Mouse (Mus musculus) gastrocnemius, postnatal 36 days (tissue): ENCODE measurements around the gene Kdelc2. TPM values are rescaled to one million over a fixed set of nuclear protein-coding genes. Genes with fewer than 3 reads are reported as not detected.

Experiments used
- DNase-seq, 2 experiments: peaks; one replicate each; pipeline ENCODE4 v3.0.0; 2022
- intact Hi-C: fragments of 180-260 bp; cut with DNase I; formaldehyde crosslinking; loops from one replicate; pipeline ENCODE4 v1.15.1; 2025
- total RNA-seq, 2 experiments: library from RNA; stranded (reverse); gene quantifications; 2 replicates each; pipeline ENCODE4 v1.2.3; 2021

The Kdelc2 gene
- total RNA-seq, 2 experiments from 2014 or later: 4.2 to 4.8 TPM

DNA sequence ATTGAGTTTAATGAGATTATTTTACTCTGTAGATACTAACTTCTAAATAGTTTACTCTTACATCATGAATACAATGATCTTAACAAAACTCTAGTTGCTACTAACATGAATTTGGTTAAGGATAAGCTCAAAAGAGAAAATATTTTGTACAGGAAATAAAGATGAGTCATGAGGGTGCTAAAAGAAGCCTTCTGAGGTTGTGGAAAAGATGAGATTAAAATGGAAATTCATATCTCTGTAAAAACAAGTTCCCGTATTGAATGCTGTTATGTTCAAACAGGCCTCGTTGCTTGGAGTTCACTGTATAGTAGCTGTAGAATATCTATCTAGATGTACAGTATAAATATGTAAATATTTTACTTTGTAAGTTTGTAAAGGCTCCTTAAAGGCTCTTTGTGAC, 3.2 kb upstream of the Kdelc2 start:
- intact Hi-C loops: no loop called here
- no peak for DNase-seq

DNA sequence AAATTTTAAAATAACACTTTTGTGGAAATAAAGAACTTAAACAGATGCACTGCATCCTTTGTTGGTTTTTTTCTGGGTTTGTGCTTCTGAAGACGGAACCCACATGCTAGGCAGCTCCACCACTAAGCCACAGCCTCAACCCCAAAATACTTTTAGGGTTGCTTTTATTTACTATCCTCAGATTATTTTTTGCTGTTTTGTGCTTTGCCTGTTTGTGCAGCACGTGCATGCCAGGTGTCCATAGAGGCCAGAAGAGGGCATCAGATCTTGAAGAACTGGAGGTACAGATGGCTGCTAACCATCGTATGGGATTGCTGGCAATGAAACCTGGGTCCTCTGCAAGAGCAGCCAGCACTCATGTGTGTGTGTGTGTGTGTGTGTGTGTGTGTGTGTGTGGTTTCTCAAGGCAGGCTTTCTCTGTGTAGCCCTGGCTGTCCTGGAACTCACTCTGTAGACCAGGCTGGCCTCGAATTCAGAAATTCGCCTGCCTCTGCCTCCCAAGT, 2.7 kb upstream of the Kdelc2 start:
- no peak for DNase-seq
- intact Hi-C loops: no loop called here

DNA sequence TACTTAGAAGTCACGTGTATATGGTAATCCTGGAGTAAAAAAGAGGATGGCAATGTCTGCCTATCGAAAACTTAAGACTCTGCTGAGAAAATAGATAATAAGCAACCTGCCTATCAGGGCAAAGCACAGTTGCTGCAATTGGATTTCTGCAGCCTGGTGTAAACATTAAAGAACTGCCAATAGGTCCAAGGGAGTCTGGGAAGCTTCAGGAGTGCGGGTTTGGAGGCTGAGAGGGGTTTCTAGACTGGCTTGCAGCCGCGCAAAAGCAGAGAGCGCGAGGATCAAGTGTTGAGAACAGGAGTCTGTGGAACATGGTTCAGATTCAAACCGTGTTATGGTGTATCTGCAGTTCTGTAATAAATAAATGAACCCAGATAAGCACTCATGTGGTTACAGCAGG, 1.0 kb downstream of the Kdelc2 start:
- intact Hi-C loops: no loop called here
- no peak for DNase-seq

DNA sequence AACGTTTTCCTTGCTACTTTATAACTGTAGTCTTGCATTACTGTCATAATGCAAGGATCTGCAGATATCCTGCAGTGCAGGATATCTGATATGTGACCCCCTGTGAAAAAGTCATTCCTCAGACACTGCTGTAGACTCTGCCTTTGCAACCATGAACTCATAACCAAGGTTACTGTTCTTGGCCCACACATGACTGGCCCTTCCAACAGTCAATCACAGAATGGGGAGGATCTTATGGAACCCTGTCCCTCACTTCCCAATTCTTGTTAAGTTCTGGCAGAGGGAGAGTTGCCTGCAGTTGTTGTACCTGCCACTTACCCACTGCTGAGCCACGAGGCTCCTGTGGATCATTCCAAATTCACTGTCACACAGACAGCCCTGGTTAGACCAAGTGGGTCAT, 3.6 kb downstream of the Kdelc2 start:
- intact Hi-C loops: no loop called here
- DNase-seq: no peak

DNA sequence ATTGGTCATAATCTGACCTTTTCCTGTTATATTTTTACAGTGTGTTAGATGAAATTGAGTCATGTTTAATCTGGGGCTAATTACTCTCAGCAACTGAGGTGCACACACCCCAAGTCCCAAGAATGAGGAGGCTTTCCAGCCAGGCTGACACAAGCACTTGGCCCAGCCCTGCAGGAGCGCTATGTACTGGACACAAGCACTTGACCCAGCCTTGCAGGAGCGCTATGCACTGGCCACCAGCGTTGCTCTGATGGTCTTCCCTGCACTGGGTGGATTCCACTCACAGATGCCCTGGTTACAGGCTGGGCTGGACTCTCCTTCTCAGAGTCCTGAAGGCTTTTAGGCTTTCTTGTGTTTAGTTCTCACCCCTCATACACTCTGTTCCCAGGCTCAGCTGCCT, 5.3 kb downstream of the Kdelc2 start:
- no peak for DNase-seq

DNA sequence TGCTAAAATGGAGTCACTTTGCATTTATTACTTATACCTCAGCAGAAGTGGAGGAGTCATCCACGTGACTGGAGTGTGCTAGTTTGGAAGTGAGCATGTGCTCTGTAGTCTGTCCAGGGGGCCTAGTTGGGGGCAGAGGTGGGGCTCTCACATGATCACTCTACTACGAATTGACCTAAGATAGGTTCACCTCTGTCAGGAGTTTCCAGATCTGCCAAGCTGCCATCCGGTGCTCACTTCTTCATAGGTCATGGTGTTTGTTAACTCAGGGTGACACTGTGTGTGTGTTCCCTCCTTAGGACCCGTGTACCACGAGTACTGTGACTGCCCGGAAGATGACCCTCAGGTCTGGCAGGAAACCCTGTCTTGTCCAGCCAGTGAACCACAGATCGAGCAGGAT, 6.3 kb downstream of the Kdelc2 start:
- intact Hi-C loops: no loop called here

More for the DNA sequence above, 5.3 kb downstream of the Kdelc2 start:
- intact Hi-C loops: no loop called here

DNA sequence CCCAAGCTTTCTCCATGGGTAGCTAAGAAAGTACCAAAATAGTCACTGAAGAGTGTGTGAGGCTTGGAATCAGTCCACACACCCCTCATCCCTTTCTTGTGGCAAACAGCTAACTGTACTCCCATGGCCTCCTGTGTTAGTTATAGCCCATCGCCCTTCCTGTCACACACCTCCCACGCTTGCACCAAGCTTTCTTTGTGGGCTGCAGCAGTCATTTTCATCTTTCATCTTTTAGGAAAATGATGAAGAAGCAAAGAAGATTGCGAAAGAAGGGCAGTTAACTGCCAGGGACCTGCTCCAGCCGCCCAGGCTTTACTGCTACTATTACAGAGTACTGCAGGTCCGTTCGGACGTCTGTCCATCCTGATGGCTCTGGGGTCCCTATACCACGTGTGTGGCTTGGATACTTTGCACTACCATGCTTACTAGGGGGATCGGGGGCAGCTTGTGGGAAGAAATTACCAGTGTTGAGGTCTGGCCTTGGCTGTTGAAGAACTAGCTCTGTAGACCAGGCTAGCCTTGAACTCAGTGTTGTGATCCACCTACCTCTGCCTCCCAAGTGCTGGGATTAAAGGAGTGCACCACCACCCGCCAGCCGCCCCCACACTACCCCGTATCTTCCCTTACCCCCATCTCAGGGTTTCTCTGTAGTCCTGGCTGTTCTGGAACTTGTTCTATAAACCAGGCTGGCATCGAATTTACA, 14.0 kb downstream of the Kdelc2 start:
- intact Hi-C loops: loop anchor here (2.0 kb wide), 1 partner anchor 143 kb away; no protein-coding TSS in a partner anchor
- no peak for DNase-seq

More for the DNA sequence above, 6.3 kb downstream of the Kdelc2 start:
- DNase-seq: no peak

DNA sequence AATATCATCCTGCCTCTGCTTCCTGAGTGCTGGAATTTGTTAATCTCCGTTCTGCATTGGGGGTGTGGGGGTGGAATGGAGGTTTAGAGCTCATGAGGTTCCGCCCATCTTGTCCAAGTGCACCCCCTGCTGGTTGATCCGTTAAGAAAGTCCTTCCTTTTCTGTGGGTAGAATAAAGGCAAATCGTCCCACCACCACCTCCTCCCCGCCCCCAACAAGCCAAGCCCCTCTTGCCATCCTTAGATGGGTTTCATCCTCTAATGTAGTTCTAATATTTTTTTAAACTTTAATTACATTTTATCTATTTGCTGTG, 14.5 kb downstream of the Kdelc2 start:
- intact Hi-C loops: loop anchor here (2.0 kb wide), 1 partner anchor 144 kb away; no protein-coding TSS in a partner anchor
- peak in 1 of 2 experiments; percentile 48 for DNase-seq

DNA sequence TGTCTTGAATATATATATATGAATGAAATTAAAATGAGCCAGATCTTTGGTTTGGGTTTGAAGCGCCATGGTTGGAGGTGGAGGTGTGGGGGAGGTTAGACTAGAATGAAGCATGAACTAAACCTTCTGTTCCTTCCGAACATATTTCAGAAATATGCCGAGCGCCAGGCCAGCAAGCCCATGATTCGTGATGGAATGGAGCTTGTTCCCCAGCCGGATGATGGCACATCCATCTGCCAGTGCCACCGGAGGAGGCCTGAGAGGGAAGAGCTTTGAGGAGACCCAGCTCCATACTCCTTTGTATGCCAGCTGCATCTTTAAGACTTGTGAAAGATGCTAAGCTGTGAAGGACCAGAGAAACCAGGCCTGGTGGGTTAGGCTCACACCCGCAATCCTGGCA, 15.7 kb downstream of the Kdelc2 start:
- intact Hi-C loops: loop anchor here (2.0 kb wide), 1 partner anchor 145 kb away; no protein-coding TSS in a partner anchor

DNA sequence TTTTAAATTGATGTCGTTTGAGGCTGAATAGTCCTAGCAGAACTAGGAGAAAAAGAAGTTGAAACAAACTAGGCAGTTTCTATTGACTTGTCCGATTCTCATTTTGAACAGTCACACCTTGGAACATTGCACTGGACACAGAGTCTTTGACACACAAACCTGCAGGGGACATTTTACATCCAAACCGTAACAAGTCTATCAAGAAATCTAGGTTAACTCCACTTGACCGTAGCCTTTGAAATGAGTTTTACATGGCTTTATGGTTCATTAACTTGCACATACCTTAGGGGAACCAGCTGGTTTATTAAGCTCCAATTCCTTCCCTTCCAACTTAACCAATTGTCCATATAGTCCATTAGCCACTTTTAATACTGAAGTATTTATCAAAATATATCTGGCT, 16.9 kb downstream of the Kdelc2 start:
- intact Hi-C loops: no loop called here
- DNase-seq: no peak

More for the DNA sequence above, 15.7 kb downstream of the Kdelc2 start:
- DNase-seq: no peak

DNA sequence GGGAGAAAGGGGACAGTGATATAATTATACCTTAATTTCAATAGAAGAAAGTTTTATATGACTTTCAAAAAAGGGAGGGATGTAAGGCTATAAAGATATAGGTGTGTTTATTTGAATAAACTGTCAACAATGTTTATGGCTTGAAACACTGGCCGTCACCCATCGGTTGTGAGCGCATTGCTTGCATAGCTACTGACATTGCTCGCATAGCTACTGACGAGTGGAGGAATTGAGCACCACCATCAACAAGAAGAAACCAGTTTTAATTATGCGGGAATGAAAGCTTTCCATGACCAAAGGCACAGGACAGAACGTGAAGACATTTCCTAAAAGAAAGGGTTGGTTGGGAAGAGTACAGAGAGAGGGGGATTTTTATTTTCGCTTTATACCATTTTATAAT, 17.3 kb downstream of the Kdelc2 start:
- intact Hi-C loops: no loop called here
- no peak for DNase-seq

DNA sequence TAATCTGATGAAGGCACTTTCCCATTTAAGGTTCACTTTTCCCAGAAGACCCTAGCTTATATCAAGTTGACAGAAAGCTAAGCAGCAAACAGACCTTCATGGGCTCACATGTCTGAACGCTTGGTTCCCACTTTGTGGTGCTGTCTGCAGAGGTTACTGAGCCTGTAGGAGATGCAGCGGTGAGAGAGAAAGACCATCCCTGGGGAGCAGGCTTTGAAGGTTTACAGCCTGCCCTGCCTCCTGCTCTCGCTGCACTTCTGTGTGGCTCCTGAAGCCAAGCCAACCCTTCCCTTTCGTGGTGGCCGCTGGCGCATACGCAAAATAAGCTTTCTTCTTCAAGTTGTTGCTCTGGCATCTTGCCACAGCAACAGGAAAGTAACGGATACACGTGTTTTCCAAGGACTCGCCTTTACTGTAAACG, 18.5 kb downstream of the Kdelc2 start, which contains the start of gene 4930550C14Rik:
4930550C14Rik (plus strand) TSS at position 35 of the 421 bp plus-strand sequence.
- intact Hi-C loops: no loop called here
- peak; percentile 12 to 23 for DNase-seq

DNA sequence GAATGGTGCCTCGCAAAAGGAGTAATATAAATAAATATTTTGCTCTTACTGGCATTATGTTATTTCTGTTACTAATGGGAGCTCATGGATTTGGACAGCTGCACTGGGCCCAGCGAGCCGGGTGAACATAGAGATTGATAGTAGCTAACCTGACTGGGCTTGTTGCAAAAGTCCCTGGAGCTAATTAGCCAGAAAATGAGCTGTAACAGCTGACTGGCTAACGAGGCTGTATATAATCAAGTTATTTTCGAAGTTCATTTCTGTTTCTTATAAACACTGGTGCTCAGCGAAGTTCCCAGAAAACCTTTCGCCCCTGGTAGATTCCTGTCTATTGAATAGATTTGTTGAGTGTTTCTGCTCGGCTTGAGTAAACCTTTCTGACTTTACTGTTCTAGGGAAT, 19.2 kb downstream of the Kdelc2 start:
- intact Hi-C loops: no loop called here
- DNase-seq: no peak

DNA sequence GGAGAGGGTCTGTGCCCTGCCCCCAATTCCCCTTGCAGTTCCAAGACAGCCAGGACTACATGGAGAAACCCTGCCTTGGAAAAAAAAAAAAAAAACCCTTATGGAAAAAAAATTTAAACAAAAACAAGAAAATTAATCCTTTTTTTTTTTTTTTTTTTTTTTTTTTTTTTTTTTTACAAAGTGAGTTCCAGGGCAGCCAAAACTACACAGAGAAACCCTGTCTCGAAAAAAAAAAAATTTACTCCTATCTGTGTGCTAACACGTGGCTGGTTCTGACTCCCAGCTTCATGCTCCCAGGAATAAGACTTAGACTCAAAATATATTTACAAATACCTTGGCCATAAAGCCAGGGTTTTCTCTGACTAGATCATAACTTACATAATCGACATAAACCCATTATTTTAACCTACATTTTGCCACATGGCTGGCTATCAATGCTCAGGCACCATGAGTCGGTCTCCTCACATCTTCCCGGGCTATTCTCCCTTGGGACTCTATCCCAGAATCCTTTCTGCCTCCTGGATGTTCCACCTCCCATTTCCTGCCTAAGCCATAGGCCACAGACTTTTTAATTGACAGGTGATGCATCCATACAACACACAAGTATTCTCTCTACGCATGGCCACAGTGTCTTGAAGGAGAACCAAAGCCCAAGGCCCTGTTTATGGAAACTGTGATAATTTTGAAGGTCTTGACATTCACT, 20.4 kb downstream of the Kdelc2 start:
- DNase-seq: no peak
- intact Hi-C loops: no loop called here

DNA sequence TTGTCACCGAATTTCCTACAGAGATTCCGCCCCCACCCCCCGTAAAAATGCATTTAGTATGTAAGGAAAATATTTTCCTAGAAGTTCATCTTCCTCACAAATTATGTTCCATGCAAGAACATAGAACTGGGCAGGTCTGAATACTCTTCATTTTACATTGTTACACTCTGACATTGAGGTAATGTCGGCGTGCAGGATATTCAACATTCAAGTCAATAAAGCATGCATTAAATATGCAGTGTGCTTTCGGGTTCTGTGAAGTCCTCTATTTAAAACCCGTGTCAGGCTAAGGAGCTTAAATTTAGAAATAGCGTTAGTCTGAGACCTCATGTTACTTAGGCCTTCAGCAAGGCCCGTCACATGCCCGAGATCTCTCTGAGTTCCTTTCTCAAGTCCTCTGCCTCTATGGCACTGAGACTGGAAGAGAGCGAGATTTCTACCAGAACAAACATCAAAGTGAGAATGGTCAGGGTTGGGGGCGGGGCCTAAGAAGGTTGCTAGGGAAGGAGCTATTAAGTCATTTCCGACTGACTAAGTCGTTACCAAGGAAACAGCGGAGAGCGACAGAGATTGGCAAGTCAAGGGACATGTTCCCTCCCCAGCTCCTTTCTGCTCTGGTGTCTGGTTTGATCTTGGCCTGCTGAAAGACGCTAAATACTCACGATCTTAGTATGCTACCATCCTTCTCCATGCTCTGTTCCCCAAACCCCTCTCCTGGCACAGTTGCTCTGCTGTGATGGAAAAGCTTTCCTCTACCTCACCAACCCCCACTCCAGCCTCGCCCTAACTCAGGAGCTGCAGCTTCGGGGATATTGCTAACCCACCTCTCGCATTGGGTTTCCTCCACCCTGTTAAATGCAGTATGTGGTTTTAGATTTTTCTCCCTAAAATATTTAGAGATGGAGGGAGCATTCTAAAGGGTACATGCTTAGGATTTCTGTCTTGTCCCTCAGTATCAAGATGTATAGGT, 21.2 kb downstream of the Kdelc2 start:
- peak; percentile 23 to 45 for DNase-seq
- intact Hi-C loops: no loop called here

DNA sequence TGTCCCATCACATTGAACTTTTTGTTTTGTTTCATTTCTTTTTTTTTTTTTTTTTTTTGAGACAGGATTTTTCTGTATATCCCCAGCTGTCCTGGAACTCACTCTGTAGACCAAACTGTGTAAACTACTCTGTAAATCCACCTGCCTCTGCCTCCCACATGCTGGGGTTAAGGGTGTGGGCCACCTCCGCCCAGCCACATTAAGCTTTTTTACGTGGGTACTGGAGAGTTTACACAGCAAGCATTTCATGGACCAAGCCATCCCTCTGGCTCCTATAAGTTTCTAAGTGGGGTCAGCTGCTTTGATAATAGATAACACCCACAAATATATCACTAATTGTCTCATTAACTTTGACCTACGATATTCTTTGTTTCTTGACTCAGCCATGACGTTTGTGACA, 24.7 kb downstream of the Kdelc2 start:
- intact Hi-C loops: no loop called here
- no peak for DNase-seq

DNA sequence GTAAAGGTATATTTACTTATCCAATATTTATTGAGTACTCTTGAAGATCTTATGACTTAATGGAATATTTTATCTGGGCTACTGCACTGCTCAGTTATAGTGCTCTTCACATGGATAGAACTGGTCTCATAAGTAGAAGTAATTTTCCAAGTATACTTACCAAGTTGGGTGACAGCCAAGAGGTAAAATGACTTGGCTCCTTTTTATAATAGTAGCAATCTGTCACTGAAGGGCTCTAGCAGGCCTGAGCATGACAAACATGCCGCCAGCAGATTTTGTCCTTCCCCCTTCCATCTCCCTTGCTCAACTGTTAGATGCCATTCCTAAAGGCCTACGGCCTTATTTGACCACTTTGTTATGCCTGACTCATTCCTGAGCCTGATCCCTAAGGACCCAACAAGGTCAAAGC, 25.1 kb downstream of the Kdelc2 start:
- no peak for DNase-seq
- intact Hi-C loops: no loop called here

DNA sequence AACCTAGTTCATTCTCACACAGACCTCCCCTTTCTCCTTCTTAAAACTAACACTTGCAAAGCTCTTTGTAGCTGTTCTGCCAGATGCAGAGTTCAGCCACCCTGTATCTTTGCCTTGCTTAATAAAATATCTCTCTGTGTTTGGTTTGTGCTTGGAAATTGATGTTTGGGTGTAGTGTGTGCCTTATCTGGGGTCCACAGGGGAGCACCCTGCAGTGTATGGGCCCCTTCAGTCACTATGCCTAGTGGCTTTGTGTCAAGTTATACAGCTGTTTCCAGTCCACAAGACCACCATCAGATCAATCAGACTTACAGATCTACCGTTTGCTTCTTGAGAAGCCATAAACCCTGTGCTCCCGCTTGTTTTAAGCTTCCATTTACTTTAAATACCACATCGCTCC, 25.6 kb downstream of the Kdelc2 start:
- no peak for DNase-seq
- intact Hi-C loops: no loop called here

DNA sequence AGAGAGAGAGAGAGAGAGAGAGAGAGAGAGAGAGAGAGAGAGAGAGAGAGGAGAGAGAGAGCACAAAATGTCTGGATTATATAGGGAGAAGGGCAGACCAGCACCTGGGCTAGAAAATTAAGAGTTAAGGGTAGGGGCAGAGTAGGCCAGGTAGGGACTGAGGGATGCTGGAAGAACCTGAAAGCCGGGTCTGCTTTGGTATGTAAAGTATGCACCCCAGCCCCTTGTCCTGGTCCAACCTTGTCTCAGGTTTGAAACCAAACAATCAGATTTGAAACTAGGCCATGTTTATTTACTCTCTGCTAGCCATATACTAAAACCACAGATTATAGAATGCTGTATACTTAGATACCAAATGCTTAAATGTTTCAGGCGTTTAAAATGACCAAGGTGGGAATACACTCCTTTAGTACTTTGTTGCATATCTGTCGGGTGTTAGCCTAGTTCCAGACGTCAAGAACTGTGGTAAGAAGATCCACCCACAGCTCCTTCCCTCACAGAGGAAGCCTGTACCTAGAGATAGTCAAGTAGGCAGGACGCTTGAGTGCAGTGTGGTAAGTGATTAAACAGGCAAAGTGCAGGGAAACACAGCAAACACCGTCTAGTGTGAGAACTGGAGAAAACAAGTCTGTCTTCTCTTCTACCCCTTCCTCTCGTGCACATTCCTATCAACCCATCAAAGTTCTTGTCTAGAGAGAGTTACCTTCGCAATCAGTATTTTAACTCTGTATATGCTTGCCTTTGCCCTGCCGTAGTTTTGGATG, 38.5 kb downstream of the Kdelc2 start:
- no peak for DNase-seq
- intact Hi-C loops: no loop called here

DNA sequence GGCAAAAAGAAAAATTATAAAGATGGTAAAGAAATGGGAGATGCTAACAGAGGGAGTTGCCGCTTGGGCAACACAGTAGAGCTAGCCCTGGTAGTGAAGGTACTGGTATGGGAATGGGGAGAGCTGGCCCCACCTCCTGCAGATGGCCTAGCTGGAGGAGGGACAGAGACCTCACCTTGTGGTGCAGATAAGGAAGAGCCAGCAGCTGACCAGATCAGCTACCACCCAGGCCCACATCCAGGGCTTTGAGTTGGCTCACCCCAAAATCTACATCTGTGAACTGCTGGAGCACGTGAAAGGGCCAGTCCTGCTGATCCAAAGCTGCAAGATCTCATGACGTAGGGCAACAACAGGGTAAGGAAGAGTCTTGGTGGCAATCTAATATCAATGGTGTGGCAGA, 42.9 kb downstream of the Kdelc2 start:
- no peak for DNase-seq
- intact Hi-C loops: no loop called here
